Mouse (Mus musculus): ENCODE data around the gene Zdhhc25.

Gene Zdhhc25

GRCm38 (mm10) chr15:88600002-88600401 lies at the start of gene Zdhhc25:
Gene Zdhhc25 (plus strand): TSS chr15:88600302.
- DNase-seq (ENCODE audit: low read depth, low spot score) = no peak

- peak; percentile 58 for DNase-seq (ENCODE audit: low read depth, low spot score)
Measured at GRCm38 (mm10) chr15:88552852-88553251, 47.2 kb upstream of the Zdhhc25 start.

GRCm38 (mm10) chr15:88555476-88555875 lies 44.6 kb upstream of the Zdhhc25 start:
- DNase-seq (ENCODE audit: low read depth, low spot score) = peak; percentile 74

- no peak for DNase-seq (ENCODE audit: low read depth, low spot score)
Measured at GRCm38 (mm10) chr15:88560637-88561036, 39.5 kb upstream of the Zdhhc25 start.

- peak; percentile 56 for DNase-seq (ENCODE audit: low read depth, low spot score)
Measured at GRCm38 (mm10) chr15:88561058-88561730, 38.9 kb upstream of the Zdhhc25 start.

GRCm38 (mm10) chr15:88565307-88565706 lies 34.8 kb upstream of the Zdhhc25 start:
- peak; percentile 85 for DNase-seq (ENCODE audit: low read depth, low spot score)

- DNase-seq (ENCODE audit: low read depth, low spot score) = no peak
Measured at GRCm38 (mm10) chr15:88565806-88566205, 34.3 kb upstream of the Zdhhc25 start.

- peak; percentile 63 for DNase-seq (ENCODE audit: low read depth, low spot score)
Measured at GRCm38 (mm10) chr15:88570697-88571096, 29.4 kb upstream of the Zdhhc25 start.

- peak; percentile 93 for DNase-seq (ENCODE audit: low read depth, low spot score)
Measured at GRCm38 (mm10) chr15:88579461-88579860, 20.6 kb upstream of the Zdhhc25 start.

- DNase-seq (ENCODE audit: low read depth, low spot score) = no peak
Measured at GRCm38 (mm10) chr15:88602496-88602895, 2.4 kb downstream of the Zdhhc25 start.

GRCm38 (mm10) chr15:88603091-88603732 lies 3.1 kb downstream of the Zdhhc25 start:
- peak; percentile 95 for DNase-seq (ENCODE audit: low read depth, low spot score)

GRCm38 (mm10) chr15:88603733-88604119 lies 3.6 kb downstream of the Zdhhc25 start:
- DNase-seq (ENCODE audit: low read depth, low spot score) = peak; percentile 73

GRCm38 (mm10) chr15:88604669-88605414 lies 4.7 kb downstream of the Zdhhc25 start:
- peak; percentile 98 for DNase-seq (ENCODE audit: low read depth, low spot score)

GRCm38 (mm10) chr15:88605415-88605785 lies 5.3 kb downstream of the Zdhhc25 start:
- no peak for DNase-seq (ENCODE audit: low read depth, low spot score)

GRCm38 (mm10) chr15:88617125-88617524 lies 17.0 kb downstream of the Zdhhc25 start:
- DNase-seq (ENCODE audit: low read depth, low spot score) = no peak

GRCm38 (mm10) chr15:88618008-88618773 lies 18.1 kb downstream of the Zdhhc25 start:
- peak; percentile 96 for DNase-seq (ENCODE audit: low read depth, low spot score)

- DNase-seq (ENCODE audit: low read depth, low spot score) = no peak
Measured at GRCm38 (mm10) chr15:88620017-88620416, 19.9 kb downstream of the Zdhhc25 start.

GRCm38 (mm10) chr15:88623891-88624290 lies 23.8 kb downstream of the Zdhhc25 start:
- DNase-seq (ENCODE audit: low read depth, low spot score) = no peak

- DNase-seq (ENCODE audit: low read depth, low spot score) = no peak
Measured at GRCm38 (mm10) chr15:88624874-88625277, 24.8 kb downstream of the Zdhhc25 start.

- peak; percentile 39 for DNase-seq (ENCODE audit: low read depth, low spot score)
Measured at GRCm38 (mm10) chr15:88625303-88626066, 25.4 kb downstream of the Zdhhc25 start.

- no peak for DNase-seq (ENCODE audit: low read depth, low spot score)
Measured at GRCm38 (mm10) chr15:88626886-88627488, 26.9 kb downstream of the Zdhhc25 start.

Data from brain, adult 2 months (tissue).